Mouse (Mus musculus): Measurements from ENCODE around the gene Cast. TPM values are rescaled to one million over a fixed set of nuclear protein-coding genes. Genes with fewer than 3 reads are reported as not detected.

Cast gene
- total and polyA plus RNA-seq, 3 experiments: 3.2 to 56.7 (median 34.9) TPM

- Histone ChIP-seq H3K4me3 (ENCODE audit: low read depth, low read length) (peak overlapping the region; percentile 70), H3K9me3 (replicated peaks) (no peaks in the 10 kb centered on the region)
- ATAC-seq (ENCODE audit: extremely low read depth, insufficient number of reproducible peaks, low FRiP score, poor library complexity, severe bottlenecking): peak; percentile 99
Measured at GRCm38 (mm10) chr13:74770480-74770879, 38.1 kb downstream of the Cast start.

GRCm38 (mm10) chr13:74769871-74770270 lies 38.7 kb downstream of the Cast start:
- DNase-seq (ENCODE audit: low spot score): peak; percentile 14
- Histone ChIP-seq H3K4me3 (ENCODE audit: low read depth, low read length) (peak overlapping the region; percentile 70), H3K36me3 (replicated peaks) (peaks cover 3% of the 10 kb centered on the region), H3K9me3 (replicated peaks) (no peaks in the 10 kb centered on the region), H3K4me1 (ENCODE audit: insufficient read depth, low read depth, low read length) (peaks cover 5% of the 10 kb centered on the region), H3K27me3 (ENCODE audit: insufficient read depth, low read length) (no peaks in the 10 kb centered on the region)
- TF ChIP-seq GATA2 (IDR thresholded peaks at IDR 0.05; ENCODE audit: borderline replicate concordance, low read depth, low read length): no peak
- TF ChIP-seq POLR2AphosphoS5 (IDR thresholded peaks at IDR 0.05; ENCODE audit: insufficient replicate concordance, low read depth, low read length): no peak
- no peak for TF ChIP-seq GATA1 (IDR thresholded peaks at IDR 0.05; ENCODE audit: borderline replicate concordance, low read length)
- no peak for TF ChIP-seq CTCF (IDR thresholded peaks at IDR 0.05; ENCODE audit: low read depth, low read length)
- no peak for TF ChIP-seq TAL1 (conservative IDR thresholded peaks at IDR 0.05; ENCODE audit: low read depth, low read length)
- ATAC-seq (ENCODE audit: extremely low read depth, insufficient number of reproducible peaks, low FRiP score, poor library complexity, severe bottlenecking): no peak

More at GRCm38 (mm10) chr13:74770480-74770879, 38.1 kb downstream of the Cast start:
- peak; percentile 78 for DNase-seq (ENCODE audit: low spot score)
- H3K27me3 ChIP-seq (ENCODE audit: insufficient read depth, low read length): no peaks in the 10 kb centered on the region
- TF ChIP-seq POLR2AphosphoS5 (IDR thresholded peaks at IDR 0.05; ENCODE audit: insufficient replicate concordance, low read depth, low read length) (no peak), GATA1 (IDR thresholded peaks at IDR 0.05; ENCODE audit: borderline replicate concordance, low read length) (no peak), GATA2 (IDR thresholded peaks at IDR 0.05; ENCODE audit: borderline replicate concordance, low read depth, low read length) (no peak), TAL1 (conservative IDR thresholded peaks at IDR 0.05; ENCODE audit: low read depth, low read length) (no peak), CTCF (IDR thresholded peaks at IDR 0.05; ENCODE audit: low read depth, low read length) (no peak)
- peaks cover 3% of the 10 kb centered on the region for H3K36me3 ChIP-seq (replicated peaks)
- H3K4me1 ChIP-seq (ENCODE audit: insufficient read depth, low read depth, low read length): peaks cover 5% of the 10 kb centered on the region

- Histone ChIP-seq H3K36me3 (replicated peaks) (peaks cover 3% of the 10 kb centered on the region), H3K27me3 (ENCODE audit: insufficient read depth, low read length) (no peaks in the 10 kb centered on the region), H3K9me3 (replicated peaks) (no peaks in the 10 kb centered on the region), H3K4me3 (ENCODE audit: low read depth, low read length) (no peak overlapping the region), H3K4me1 (ENCODE audit: insufficient read depth, low read depth, low read length) (peaks cover 5% of the 10 kb centered on the region)
- TF ChIP-seq GATA1 (IDR thresholded peaks at IDR 0.05; ENCODE audit: borderline replicate concordance, low read length): no peak
- no peak for TF ChIP-seq GATA2 (IDR thresholded peaks at IDR 0.05; ENCODE audit: borderline replicate concordance, low read depth, low read length)
- TF ChIP-seq TAL1 (conservative IDR thresholded peaks at IDR 0.05; ENCODE audit: low read depth, low read length): no peak
- no peak for TF ChIP-seq POLR2AphosphoS5 (IDR thresholded peaks at IDR 0.05; ENCODE audit: insufficient replicate concordance, low read depth, low read length)
- no peak for TF ChIP-seq CTCF (IDR thresholded peaks at IDR 0.05; ENCODE audit: low read depth, low read length)
- no peak for DNase-seq (ENCODE audit: low spot score)
- no peak for ATAC-seq (ENCODE audit: extremely low read depth, insufficient number of reproducible peaks, low FRiP score, poor library complexity, severe bottlenecking)
Measured at GRCm38 (mm10) chr13:74767186-74767585, 41.4 kb downstream of the Cast start.

GRCm38 (mm10) chr13:74762741-74763140 lies 45.9 kb downstream of the Cast start:
- Histone ChIP-seq H3K36me3 (replicated peaks) (peaks cover 2% of the 10 kb centered on the region), H3K4me1 (ENCODE audit: insufficient read depth, low read depth, low read length) (no peaks in the 10 kb centered on the region), H3K4me3 (ENCODE audit: low read depth, low read length) (no peak overlapping the region), H3K27me3 (ENCODE audit: insufficient read depth, low read length) (no peaks in the 10 kb centered on the region), H3K9me3 (replicated peaks) (no peaks in the 10 kb centered on the region)
- DNase-seq (ENCODE audit: low spot score) (no peak), ATAC-seq (ENCODE audit: extremely low read depth, insufficient number of reproducible peaks, low FRiP score, poor library complexity, severe bottlenecking) (no peak)
- TF ChIP-seq CTCF (IDR thresholded peaks at IDR 0.05; ENCODE audit: low read depth, low read length): no peak
- no peak for TF ChIP-seq TAL1 (conservative IDR thresholded peaks at IDR 0.05; ENCODE audit: low read depth, low read length)
- no peak for TF ChIP-seq POLR2AphosphoS5 (IDR thresholded peaks at IDR 0.05; ENCODE audit: insufficient replicate concordance, low read depth, low read length)
- no peak for TF ChIP-seq GATA2 (IDR thresholded peaks at IDR 0.05; ENCODE audit: borderline replicate concordance, low read depth, low read length)
- TF ChIP-seq GATA1 (IDR thresholded peaks at IDR 0.05; ENCODE audit: borderline replicate concordance, low read length): no peak

- no peak for ATAC-seq (ENCODE audit: extremely low read depth, insufficient number of reproducible peaks, low FRiP score, poor library complexity, severe bottlenecking)
Measured at GRCm38 (mm10) chr13:74759152-74759551, 49.5 kb downstream of the Cast start.

GRCm38 (mm10) chr13:74743219-74743618 lies 65.4 kb downstream of the Cast start:
- no peaks in the 10 kb centered on the region for H3K4me1 ChIP-seq (ENCODE audit: insufficient read depth, low read depth, low read length)
- H3K4me3 ChIP-seq (ENCODE audit: low read depth, low read length): no peak overlapping the region
- H3K9me3 ChIP-seq (replicated peaks): no peaks in the 10 kb centered on the region
- no peak for ATAC-seq (ENCODE audit: extremely low read depth, insufficient number of reproducible peaks, low FRiP score, poor library complexity, severe bottlenecking)
- no peak for DNase-seq (ENCODE audit: low spot score)
- no peaks in the 10 kb centered on the region for H3K27me3 ChIP-seq (ENCODE audit: insufficient read depth, low read length)
- H3K36me3 ChIP-seq (replicated peaks): peaks cover 55% of the 10 kb centered on the region
- TF ChIP-seq POLR2AphosphoS5 (IDR thresholded peaks at IDR 0.05; ENCODE audit: insufficient replicate concordance, low read depth, low read length) (no peak), GATA2 (IDR thresholded peaks at IDR 0.05; ENCODE audit: borderline replicate concordance, low read depth, low read length) (no peak), GATA1 (IDR thresholded peaks at IDR 0.05; ENCODE audit: borderline replicate concordance, low read length) (no peak), TAL1 (conservative IDR thresholded peaks at IDR 0.05; ENCODE audit: low read depth, low read length) (no peak), CTCF (IDR thresholded peaks at IDR 0.05; ENCODE audit: low read depth, low read length) (no peak)

More at GRCm38 (mm10) chr13:74759152-74759551, 49.5 kb downstream of the Cast start:
- H3K36me3 ChIP-seq (replicated peaks): peaks cover 2% of the 10 kb centered on the region
- H3K9me3 ChIP-seq (replicated peaks): no peaks in the 10 kb centered on the region
- no peaks in the 10 kb centered on the region for H3K4me1 ChIP-seq (ENCODE audit: insufficient read depth, low read depth, low read length)
- TF ChIP-seq CTCF (IDR thresholded peaks at IDR 0.05; ENCODE audit: low read depth, low read length) (no peak), GATA1 (IDR thresholded peaks at IDR 0.05; ENCODE audit: borderline replicate concordance, low read length) (no peak), POLR2AphosphoS5 (IDR thresholded peaks at IDR 0.05; ENCODE audit: insufficient replicate concordance, low read depth, low read length) (no peak), TAL1 (conservative IDR thresholded peaks at IDR 0.05; ENCODE audit: low read depth, low read length) (no peak), GATA2 (IDR thresholded peaks at IDR 0.05; ENCODE audit: borderline replicate concordance, low read depth, low read length) (no peak)
- no peak for DNase-seq (ENCODE audit: low spot score)
- H3K27me3 ChIP-seq (ENCODE audit: insufficient read depth, low read length): no peaks in the 10 kb centered on the region
- no peak overlapping the region for H3K4me3 ChIP-seq (ENCODE audit: low read depth, low read length)

Measured in G1E (cell line).